ENCODE assay signal across 17 mouse cellular contexts in the genomic region with DNA sequence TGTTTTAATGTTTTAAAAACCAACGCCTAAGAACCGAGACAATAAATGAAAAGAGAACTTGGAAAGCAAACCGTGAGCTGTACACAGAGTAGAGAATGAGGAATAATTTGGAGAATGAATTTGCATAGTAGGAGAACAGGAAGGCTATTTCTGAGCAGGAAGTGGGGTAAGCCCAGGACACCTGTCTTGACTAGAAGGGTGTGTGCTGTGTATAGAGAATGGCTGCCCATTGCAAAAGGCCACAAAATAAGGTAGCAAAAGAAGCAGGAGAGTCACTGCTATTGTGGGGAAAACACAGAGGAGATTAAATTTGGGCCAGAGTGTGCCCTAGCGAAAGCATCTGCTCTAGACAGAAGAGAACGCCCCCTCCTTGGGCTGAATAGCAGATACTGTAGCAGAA. TPM values are rescaled to one million over a fixed set of nuclear protein-coding genes. Genes with fewer than 3 reads are reported as not detected.
A peak's percentile ranks its signal among the peaks of the same experiment; 100 is the strongest.
DNase-seq lines count a peak whose midpoint lies in the region; ATAC-seq and TF ChIP-seq lines count a peak whose summit lies in the region.
"Had no signal": no experiment of that assay in that cellular context is flagged by ENCODE, and none has a peak within 500 bp of the region (broad histone marks: within the 10 kb centered on the region; RNA-seq: fewer than 3 reads in every experiment).

No protein-coding gene starts in this region.

- DNase-seq in heart, adult 18-20 months, result no peak
- DNase-seq in liver, postnatal 0 days, result no peak
- DNase-seq in liver, result no peak
- DNase-seq in brain, adult 2 months (ENCODE audit: low read depth, low spot score), result peak; percentile 58
- DNase-seq in telencephalon, adult 2 months (ENCODE audit: low read depth, low spot score), result peak; percentile 39
- DNase-seq in gastrocnemius, postnatal 10 days, result no peak
- DNase-seq: cerebellum, adult 8-10 months; layer of hippocampus, adult 9-11 months; lung, postnatal 36 days; thymus, postnatal 4 days had no signal

- no peak for TF ChIP-seq EP300 in liver, postnatal 0 days (IDR thresholded peaks at IDR 0.05; ENCODE audit: low read depth)

- H3K27ac ChIP-seq in heart, embryonic 12.5 days (ENCODE audit: poor library complexity, severe bottlenecking), result peak overlapping the region; percentile 41
- H3K27ac ChIP-seq in liver, postnatal 0 days (ENCODE audit: low read depth), result no peak overlapping the region
- H3K27ac ChIP-seq: forebrain, embryonic 13.5 days; gastrocnemius, adult 2 months; liver, embryonic 15.5 days; neural tube, embryonic 15.5 days had no signal

- no peak for ATAC-seq in heart, embryonic 12.5 days (ENCODE audit: insufficient number of reproducible peaks, low FRiP score)
- ATAC-seq in liver, postnatal 0 days, result no peak
- ATAC-seq: forebrain, embryonic 13.5 days; hindbrain, embryonic 16.5 days had no signal

- no peak overlapping the region for H3K4me3 ChIP-seq in heart, embryonic 12.5 days
- no peak overlapping the region for H3K4me3 ChIP-seq in liver, postnatal 0 days (ENCODE audit: low read depth, low read length)
- H3K4me3 ChIP-seq: forebrain, embryonic 13.5 days; gastrocnemius, adult 2 months; liver, embryonic 15.5 days had no signal

- peaks cover 7% of the 10 kb centered on the region for H3K36me3 ChIP-seq in heart, embryonic 12.5 days
- H3K36me3 ChIP-seq in liver, postnatal 0 days (replicated peaks; ENCODE audit: insufficient read depth, low read length), result no peaks in the 10 kb centered on the region; the same call in 1 of the 2 replicates
- H3K36me3 ChIP-seq: liver, embryonic 15.5 days; neural tube, embryonic 15.5 days had no signal

- no peak overlapping the region for H3K4me2 ChIP-seq in heart, embryonic 12.5 days
- 0 out of 2 replicates have a peak overlapping the region, but pooled peaks have one; percentile 4 for H3K4me2 ChIP-seq in liver, postnatal 0 days (ENCODE audit: low read depth, low read length)
- H3K4me2 ChIP-seq: forebrain, embryonic 13.5 days; liver, embryonic 15.5 days had no signal

- no peaks in the 10 kb centered on the region for H3K9me3 ChIP-seq in heart, embryonic 12.5 days (replicated peaks)
- H3K9me3 ChIP-seq in liver, postnatal 0 days (ENCODE audit: low read length), result no peaks in the 10 kb centered on the region
- H3K9me3 ChIP-seq: forebrain, embryonic 13.5 days; heart, embryonic 10.5 days; liver, embryonic 15.5 days; neural tube, embryonic 15.5 days had no signal

- H3K4me1 ChIP-seq in heart, embryonic 12.5 days (replicated peaks), result peaks cover 39% of the 10 kb centered on the region
- 0 out of 2 replicates have a peak, but pooled peaks cover 9% of the 10 kb centered on the region for H3K4me1 ChIP-seq in liver, postnatal 0 days (ENCODE audit: insufficient read depth)

- no peaks in the 10 kb centered on the region for H3K27me3 ChIP-seq in heart, embryonic 12.5 days (replicated peaks)
- H3K27me3 ChIP-seq in liver, postnatal 0 days (ENCODE audit: insufficient read depth, low read length), result peaks cover 25% of the 10 kb centered on the region
- H3K27me3 ChIP-seq: forebrain, embryonic 13.5 days; neural tube, embryonic 15.5 days had no signal

- TF ChIP-seq CTCF in liver, postnatal 0 days (IDR thresholded peaks at IDR 0.05; ENCODE audit: low read depth), result no peak

- 84% methylated on average over 5 of the region's 5 CpGs for whole genome bisulfite sequencing in heart, embryonic 12.5 days
- WGBS in liver, postnatal 0 days (ENCODE audit: insufficient replicate concordance), result 58% methylated on average over 5 of the region's 5 CpGs

- H3K9ac ChIP-seq in heart, embryonic 12.5 days, result no peak overlapping the region
- no peak overlapping the region for H3K9ac ChIP-seq in liver, postnatal 0 days (replicated peaks)
- H3K9ac ChIP-seq: forebrain, embryonic 13.5 days; liver, embryonic 15.5 days; neural tube, embryonic 15.5 days had no signal

RNA-seq across cellular contexts. Expression of gene Ckap4, which starts 1.6 kb away (rescaled TPM):
- 145 and 154 TPM in 2 replicates for polyA plus RNA-seq in heart, embryonic 12.5 days (2016; fragmentation: Nextera tagmentation; extraction: Ambion mirVana)
- total RNA-seq in heart, adult 18-20 months (2021), result 10 to 100 TPM; 26.0 to 30.6 TPM
- polyA plus RNA-seq in liver, postnatal 0 days (2015; fragmentation: Nextera tagmentation; extraction: Ambion mirVana), result 10.3 and 10.6 TPM in 2 replicates
- total RNA-seq in gastrocnemius, postnatal 10 days (2021), result 10 to 100 TPM; 68.6 to 92.0 TPM

RNA-seq across cellular contexts. Expression of gene Tcp11l2, which starts 41.0 kb away (rescaled TPM):
- 29.1 and 32.2 TPM in 2 replicates for polyA plus RNA-seq in heart, embryonic 12.5 days (2016; fragmentation: Nextera tagmentation; extraction: Ambion mirVana)
- total RNA-seq in heart, adult 18-20 months (2021), result 100 to 1,000 TPM; 105 to 143 TPM
- 29.8 and 36.8 TPM in 2 replicates for polyA plus RNA-seq in liver, postnatal 0 days (2015; fragmentation: Nextera tagmentation; extraction: Ambion mirVana)
- 10 to 100 TPM; 68.6 to 88.2 TPM for total RNA-seq in gastrocnemius, postnatal 10 days (2021)

Comparison
In these comparisons a context has a peak if more than half of its experiments do, and no peak if none do; other contexts are left out.
1. DNase-seq: peak in brain, adult 2 months (single experiment) and telencephalon, adult 2 months (single experiment); none in heart, adult 18-20 months (0 of 2), liver, postnatal 0 days (single experiment), liver (single experiment) and gastrocnemius, postnatal 10 days (single experiment).